Mouse (Mus musculus) E14TG2a.4 (cell line): ENCODE measurements around the gene Mllt6.
A peak's percentile ranks its signal among the peaks of the same experiment; 100 is the strongest.
"Not testable (repeated sequence)": the region's sequence is repeated elsewhere in the genome, so short reads cannot be mapped to it uniquely, and the experiment has no call there.

Experiments used
- H3K27me3 ChIP-seq: 2 replicates; pipeline ENCODE4 v1.6.1; 2014; ENCODE audit warnings: low read length, control low read depth; ENCODE audit not compliant: insufficient read depth
- H3K36me3 ChIP-seq: 2 replicates; pipeline ENCODE4 v1.6.1; 2014; ENCODE audit warnings: low read length, control low read depth; ENCODE audit not compliant: insufficient read depth
- H3K4me1 ChIP-seq: replicated peaks from 2 replicates; pipeline ENCODE4 v1.6.1; 2014; ENCODE audit warnings: low read depth, low read length, control low read depth
- H3K4me3 ChIP-seq: replicated peaks from 2 replicates; pipeline ENCODE4 v1.5.1; 2014; ENCODE audit warnings: mild to moderate bottlenecking, low read length
- H3K9me3 ChIP-seq: 2 replicates; pipeline ENCODE4 v1.6.1; 2014; ENCODE audit warnings: low read length, control low read depth
- CTCF ChIP-seq: conservative IDR thresholded peaks from 2 replicates; pipeline ENCODE4 v1.5.1; 2014; ENCODE audit warnings: low read length
- NANOG ChIP-seq: IDR thresholded peaks from 2 replicates; pipeline ENCODE4 v1.6.1; 2014; ENCODE audit warnings: borderline replicate concordance, low read length, mixed read lengths
- POU5F1 ChIP-seq: IDR thresholded peaks from 2 replicates; pipeline ENCODE4 v1.6.1; 2014; ENCODE audit warnings: low read length, borderline replicate concordance

Gene Mllt6

GRCm38 (mm10) chr11:97699626-97700002 is 36.4 kb downstream of the Mllt6 start:
- H3K36me3 ChIP-seq, result peaks cover 31% of the 10 kb centered on the region
- peak overlapping the region; percentile 97 for H3K4me3 ChIP-seq
- peaks cover 14% of the 10 kb centered on the region for H3K27me3 ChIP-seq
- H3K4me1 ChIP-seq, result peaks cover 70% of the 10 kb centered on the region
- TF ChIP-seq NANOG (no peak), CTCF (no peak), POU5F1 (no peak)
- no peaks in the 10 kb centered on the region for H3K9me3 ChIP-seq

- Histone ChIP-seq H3K4me3 (peak within 1 kb of the TSS; percentile 97), H3K9me3 (no peaks in the 10 kb centered on the region), H3K4me1 (peaks cover 70% of the 10 kb centered on the region), H3K27me3 (peaks cover 14% of the 10 kb centered on the region), H3K36me3 (peaks cover 31% of the 10 kb centered on the region)
- TF ChIP-seq POU5F1 (no peak), CTCF (no peak), NANOG (no peak)
Observed at GRCm38 (mm10) chr11:97700003-97700745, 37.0 kb downstream of the Mllt6 start, which contains the start of gene Pcgf2. Pcgf2 (minus strand) TSS chr11:97700497.

DNA sequence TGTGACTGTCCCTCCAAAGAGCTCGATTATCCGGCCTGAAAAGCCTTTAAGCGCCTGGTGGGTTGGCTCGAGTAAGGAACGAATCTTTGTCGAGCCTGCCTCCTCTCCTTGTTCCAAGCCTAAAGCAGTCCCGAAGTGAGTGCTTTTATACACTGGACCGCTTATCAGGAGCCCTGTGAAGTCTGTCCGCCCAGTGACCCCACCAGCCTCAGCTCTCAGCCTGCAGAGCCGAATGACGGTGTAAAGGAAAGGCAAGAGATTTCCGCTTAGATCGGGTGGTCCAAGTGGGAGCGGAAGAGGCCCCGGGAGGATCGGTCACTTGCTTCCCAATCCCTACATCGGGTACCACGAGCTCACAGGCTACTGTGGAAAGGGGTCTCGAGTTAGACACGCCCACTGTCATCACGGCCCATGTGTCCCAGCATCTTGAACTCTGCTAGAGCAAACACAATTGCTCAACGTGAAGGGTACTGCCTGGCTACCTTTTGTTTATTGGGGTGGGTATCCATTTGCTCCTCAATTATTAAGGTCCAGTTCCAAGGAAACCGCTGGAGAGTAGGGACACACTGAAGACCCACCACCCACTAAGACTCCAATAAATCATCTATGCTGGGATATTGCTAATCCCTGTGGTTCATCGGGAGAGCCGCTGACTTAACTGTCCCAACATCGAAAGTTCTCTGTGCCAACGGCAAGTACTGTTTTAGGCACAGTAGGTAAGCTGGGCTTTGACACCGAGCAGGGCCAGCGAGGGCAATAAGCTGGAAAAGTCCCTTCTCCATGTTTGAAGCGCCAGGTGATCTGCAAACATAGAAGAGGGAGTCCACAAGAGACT is 37.7 kb downstream of the Mllt6 start:
- TF ChIP-seq CTCF (no peak), NANOG (no peak), POU5F1 (no peak)
- Histone ChIP-seq H3K9me3 (no peaks in the 10 kb centered on the region), H3K4me1 (peaks cover 67% of the 10 kb centered on the region), H3K36me3 (peaks cover 32% of the 10 kb centered on the region), H3K27me3 (peaks cover 14% of the 10 kb centered on the region), H3K4me3 (peak overlapping the region; percentile 97)

DNA sequence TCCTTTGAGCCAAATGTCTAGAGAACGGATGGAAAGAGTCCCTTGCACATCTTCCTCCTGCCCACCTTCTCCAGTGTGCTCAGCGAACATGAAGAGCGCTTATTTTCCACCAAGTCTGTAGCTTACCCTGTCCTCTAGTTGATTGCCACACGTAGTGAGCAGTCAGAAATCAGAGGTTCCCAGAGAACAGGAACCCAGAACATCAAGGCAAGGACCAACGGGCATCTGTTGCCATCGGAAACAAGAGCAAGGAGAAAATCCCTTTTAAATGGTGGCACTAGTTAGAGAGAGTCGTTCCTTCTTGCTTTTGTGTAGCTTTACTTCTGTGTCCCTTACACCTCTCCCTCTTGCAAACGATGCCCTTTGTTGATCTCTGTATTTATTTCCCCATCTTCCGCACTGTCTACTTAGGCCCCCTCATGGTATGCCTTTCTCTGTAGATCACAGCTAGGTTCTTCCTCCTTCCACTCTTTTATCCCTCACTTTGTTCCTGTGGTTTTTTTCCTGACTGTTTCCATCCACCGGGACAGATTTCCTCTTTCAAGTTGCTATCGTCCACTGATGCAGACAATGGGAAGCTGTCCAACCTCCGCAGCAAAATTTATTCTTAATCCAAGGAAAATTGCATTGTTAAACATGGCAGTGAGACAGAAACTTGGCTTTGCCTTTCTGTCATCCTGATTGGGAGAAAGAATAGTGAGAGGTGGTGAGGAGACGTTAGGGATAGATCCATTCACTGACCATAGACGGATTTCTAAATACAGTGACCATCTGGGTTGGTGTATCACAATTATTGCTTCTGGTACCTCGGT is 38.6 kb downstream of the Mllt6 start:
- H3K9me3 ChIP-seq, result no peaks in the 10 kb centered on the region
- H3K27me3 ChIP-seq, result peaks cover 14% of the 10 kb centered on the region
- peaks cover 66% of the 10 kb centered on the region for H3K4me1 ChIP-seq
- H3K36me3 ChIP-seq, result peaks cover 40% of the 10 kb centered on the region
- no peak for TF ChIP-seq NANOG
- TF ChIP-seq POU5F1, result no peak
- no peak for TF ChIP-seq CTCF
- peak overlapping the region; percentile 97 for H3K4me3 ChIP-seq

DNA sequence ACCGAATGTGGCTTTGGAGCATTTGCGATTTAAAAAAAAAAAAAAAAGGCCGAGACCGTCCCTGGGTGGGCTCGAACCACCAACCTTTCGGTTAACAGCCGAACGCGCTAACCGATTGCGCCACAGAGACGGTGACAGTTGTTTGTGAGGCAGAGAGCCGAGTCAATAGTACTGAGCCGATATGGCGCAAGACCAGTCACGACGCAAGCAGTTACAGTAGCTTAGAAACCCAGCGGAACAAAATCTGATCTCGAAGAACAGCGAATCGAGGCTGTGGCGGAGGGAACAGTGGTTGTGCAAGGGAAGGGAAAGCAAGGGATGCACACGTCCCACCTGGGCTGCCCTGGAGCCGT is 39.2 kb downstream of the Mllt6 start:
- TF ChIP-seq CTCF (no peak), NANOG (no peak), POU5F1 (no peak)
- Histone ChIP-seq H3K4me1 (peaks cover 64% of the 10 kb centered on the region), H3K4me3 (peak overlapping the region; percentile 97), H3K9me3 (no peaks in the 10 kb centered on the region), H3K27me3 (peaks cover 14% of the 10 kb centered on the region), H3K36me3 (peaks cover 46% of the 10 kb centered on the region)

DNA sequence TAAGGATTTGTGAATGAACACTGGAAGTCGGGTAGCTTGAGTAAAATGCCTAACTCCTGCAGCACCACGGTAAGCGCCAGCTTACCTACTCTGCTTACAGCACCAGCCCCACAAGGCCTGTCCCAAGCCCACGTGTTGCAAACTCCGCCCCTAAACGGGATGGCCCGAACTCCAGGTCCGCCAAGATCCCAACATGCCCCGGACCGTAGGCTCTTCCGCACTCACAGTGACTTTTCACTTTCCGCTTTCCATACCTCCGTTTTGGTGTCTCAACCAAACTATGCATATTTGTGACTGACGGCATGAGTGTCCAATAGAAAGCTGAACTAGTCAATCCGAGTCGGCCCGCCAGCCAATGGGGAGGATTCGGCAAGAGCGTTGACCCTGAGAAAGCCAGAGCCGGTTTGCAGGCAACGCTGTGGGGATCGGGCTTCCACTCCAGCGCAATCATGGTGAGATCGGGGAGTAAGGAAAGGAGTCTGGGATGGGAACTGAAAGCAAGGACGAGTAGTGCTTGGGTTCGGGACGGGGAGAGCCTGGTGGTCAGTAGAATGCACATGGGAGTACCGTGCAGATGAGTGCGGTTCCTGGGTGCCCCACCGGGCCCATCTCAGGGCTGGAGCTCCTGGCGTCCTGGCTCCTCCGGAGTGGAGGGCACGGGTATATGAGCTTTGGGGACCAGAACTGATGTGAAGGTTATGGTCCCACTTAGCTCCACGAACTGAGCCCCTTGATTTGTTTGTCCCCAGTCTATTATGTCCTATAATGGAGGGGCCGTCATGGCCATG is 40.0 kb downstream of the Mllt6 start, which contains the start of gene Psmb3:
TSS of gene Psmb3 (plus strand) at position 361 of the 788 bp plus-strand sequence.
- peaks cover 14% of the 10 kb centered on the region for H3K27me3 ChIP-seq
- peaks cover 57% of the 10 kb centered on the region for H3K4me1 ChIP-seq
- peaks cover 47% of the 10 kb centered on the region for H3K36me3 ChIP-seq
- H3K4me3 ChIP-seq, result peak within 1 kb of the TSS; percentile 97
- no peaks in the 10 kb centered on the region for H3K9me3 ChIP-seq
- TF ChIP-seq NANOG (no peak), POU5F1 (no peak), CTCF (no peak)

DNA sequence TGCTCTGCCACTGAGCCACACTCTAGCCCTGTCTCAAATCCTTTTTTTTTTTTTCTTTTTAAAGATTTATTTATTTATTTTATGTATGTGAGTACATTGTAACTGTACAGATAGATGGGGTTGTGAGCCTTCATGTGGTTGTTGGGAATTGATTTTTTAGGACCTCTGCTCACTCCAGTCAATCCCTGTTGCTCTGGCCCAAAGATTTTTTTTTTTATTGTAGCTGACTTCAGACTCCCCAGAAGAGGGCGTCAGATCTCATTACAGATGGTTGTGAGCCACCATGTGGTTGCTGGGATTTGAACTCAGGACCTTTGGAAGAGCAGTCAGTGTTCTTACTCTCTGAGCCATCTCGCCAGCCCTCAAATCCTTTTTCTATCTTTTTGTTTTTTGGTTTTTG is 46.9 kb downstream of the Mllt6 start:
- H3K4me3 ChIP-seq, H3K27me3 ChIP-seq, H3K9me3 ChIP-seq: not testable (repeated sequence)
- Histone ChIP-seq H3K4me1 (peaks cover 65% of the 10 kb centered on the region), H3K36me3 (peaks cover 86% of the 10 kb centered on the region)
